Mouse (Mus musculus) embryo, embryonic 11 days (tissue): ENCODE data around the gene Kcnk13.

Source experiments
- DNase-seq: peaks from one replicate; pipeline ENCODE4 v3.0.0-alpha.2; 2015

The Kcnk13 gene

GRCm38 (mm10) chr12:99964301-99965202 is at the start of gene Kcnk13:
Gene Kcnk13, plus strand, starts transcription at chr12:99964499.
- DNase-seq, result peak; percentile 87

- no peak for DNase-seq
These were observed 46.4 kb upstream of the Kcnk13 start for GRCm38 (mm10) chr12:99917800-99918427.

- DNase-seq, result no peak
These were observed 44.7 kb upstream of the Kcnk13 start for GRCm38 (mm10) chr12:99919636-99920035.

GRCm38 (mm10) chr12:99921045-99921444 is 43.3 kb upstream of the Kcnk13 start:
- DNase-seq, result no peak

GRCm38 (mm10) chr12:99923131-99923606 is 41.1 kb upstream of the Kcnk13 start:
- DNase-seq, result peak; percentile 52

- DNase-seq, result no peak
These were observed 40.6 kb upstream of the Kcnk13 start for GRCm38 (mm10) chr12:99923703-99924102.

GRCm38 (mm10) chr12:99928311-99928710 is 36.0 kb upstream of the Kcnk13 start:
- DNase-seq, result no peak

- DNase-seq, result no peak
These were observed 35.1 kb upstream of the Kcnk13 start for GRCm38 (mm10) chr12:99929160-99929559.

- DNase-seq, result no peak
These were observed 32.1 kb upstream of the Kcnk13 start for GRCm38 (mm10) chr12:99932245-99932644.

GRCm38 (mm10) chr12:99933630-99934029 is 30.7 kb upstream of the Kcnk13 start:
- DNase-seq, result no peak

GRCm38 (mm10) chr12:99935403-99935802 is 28.9 kb upstream of the Kcnk13 start:
- no peak for DNase-seq

GRCm38 (mm10) chr12:99938476-99938875 is 25.8 kb upstream of the Kcnk13 start:
- DNase-seq, result no peak

- no peak for DNase-seq
These were observed 25.1 kb upstream of the Kcnk13 start for GRCm38 (mm10) chr12:99939179-99939578.

- no peak for DNase-seq
These were observed 23.6 kb upstream of the Kcnk13 start for GRCm38 (mm10) chr12:99940704-99941103.

- DNase-seq, result no peak
These were observed 21.9 kb upstream of the Kcnk13 start for GRCm38 (mm10) chr12:99942441-99942840.

- peak; percentile 64 for DNase-seq
These were observed 11.4 kb upstream of the Kcnk13 start for GRCm38 (mm10) chr12:99952928-99953327.

GRCm38 (mm10) chr12:99956411-99956810 is 7.9 kb upstream of the Kcnk13 start:
- no peak for DNase-seq

- no peak for DNase-seq
These were observed 5.9 kb upstream of the Kcnk13 start for GRCm38 (mm10) chr12:99958068-99959060.

GRCm38 (mm10) chr12:99959291-99959690 is 5.0 kb upstream of the Kcnk13 start:
- peak; percentile 16 for DNase-seq

GRCm38 (mm10) chr12:99959930-99960329 is 4.4 kb upstream of the Kcnk13 start:
- DNase-seq, result peak; percentile 14

GRCm38 (mm10) chr12:99960675-99961074 is 3.6 kb upstream of the Kcnk13 start:
- DNase-seq, result no peak
